Mouse (Mus musculus) embryonic fibroblast, embryonic 13.5 days (primary cell): ENCODE measurements around the gene Olfr94.

Experiments used
- CTCF ChIP-seq: IDR thresholded peaks from 2 replicates; pipeline ENCODE4 v1.5.1; 2011; ENCODE audit warnings: mild to moderate bottlenecking, control low read depth, low read length, moderate library complexity, borderline replicate concordance; ENCODE audit not compliant: insufficient read depth
- POLR2A ChIP-seq: IDR thresholded peaks from 2 replicates; pipeline ENCODE4 v1.6.1; 2011; ENCODE audit warnings: low read depth, mild to moderate bottlenecking, control low read depth, low read length, moderate library complexity

- TF ChIP-seq CTCF (no peak), POLR2A (no peak)
Measured at GRCm38 (mm10) chr17:37219846-37220245, 19.1 kb upstream of the Olfr94 start, which contains the start of gene Olfr96.
